Mouse (Mus musculus) heart, adult 2 months (tissue): ENCODE measurements around the gene Mta3.

Experiments used
- CTCF ChIP-seq: fragments of 200-600 bp; IDR thresholded peaks from 2 replicates; pipeline ENCODE4 v1.8.1; 2022; ENCODE audit warnings: antibody characterized with exemption, mild to moderate bottlenecking, moderate library complexity
- POLR2A ChIP-seq: fragments of 200-500 bp; IDR thresholded peaks from 2 replicates; pipeline ENCODE4 v1.6.1; 2011; ENCODE audit warnings: mild to moderate bottlenecking, low read depth, low read length, control low read depth; ENCODE audit not compliant: insufficient read depth

DNA sequence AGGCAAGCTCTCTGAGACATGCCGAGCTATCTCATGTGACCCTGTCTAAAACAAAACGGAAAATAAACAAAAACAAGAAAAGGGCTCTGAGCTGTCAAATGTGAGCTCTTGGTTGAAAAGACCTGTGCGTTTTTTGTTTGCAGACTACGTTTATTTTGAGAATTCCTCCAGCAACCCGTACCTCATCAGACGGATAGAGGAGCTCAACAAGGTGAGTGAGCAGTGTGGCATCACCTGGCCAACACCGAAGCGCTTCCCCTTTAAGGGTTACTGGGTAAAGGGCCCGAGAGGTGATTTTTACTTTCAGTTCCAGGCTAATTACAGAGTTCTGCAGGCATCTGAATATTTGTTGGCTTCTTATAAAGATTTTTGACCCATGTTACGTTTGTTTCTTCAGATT is 2.3 kb downstream of the Mta3 start:
- TF ChIP-seq POLR2A: no peak
- TF ChIP-seq CTCF: no peak
